Mouse (Mus musculus) megakaryocyte, embryonic 14.5 days (primary cell): ENCODE data around the gene Herc3. TPM values are rescaled to one million over a fixed set of nuclear protein-coding genes. Genes with fewer than 3 reads are reported as not detected.
A peak's percentile ranks its signal among the peaks of the same experiment; 100 is the strongest.

Source experiments
- H3K27me3 ChIP-seq: replicated peaks from 2 replicates; pipeline ENCODE3; 2012; ENCODE audit warnings: inconsistent platforms
- H3K36me3 ChIP-seq: replicated peaks from 2 replicates; pipeline ENCODE3; 2012; ENCODE audit warnings: low read length, inconsistent platforms, mixed read lengths
- H3K4me1 ChIP-seq: 2 replicates; pipeline ENCODE4 v1.6.1; 2012; ENCODE audit warnings: inconsistent platforms
- H3K4me3 ChIP-seq: replicated peaks from 2 replicates; pipeline ENCODE3; 2012; ENCODE audit warnings: moderate library complexity, mild to moderate bottlenecking, inconsistent platforms
- H3K9me3 ChIP-seq: 2 replicates; pipeline ENCODE4 v1.6.1; 2012; ENCODE audit warnings: inconsistent platforms
- FLI1 ChIP-seq: IDR thresholded peaks from 2 replicates; pipeline ENCODE4 v1.6.1; 2012; ENCODE audit warnings: low read length, inconsistent platforms, mixed read lengths
- GATA1 ChIP-seq: IDR thresholded peaks from 3 replicates; pipeline ENCODE4 v1.6.1; 2012; ENCODE audit warnings: mixed read lengths, low read length, inconsistent platforms, borderline replicate concordance
- polyA plus RNA-seq: library from polyadenylated mRNA; stranded (reverse); fragments of >175 nt; gene quantifications from 2 replicates; pipeline ENCODE4 v1.2.3, GENCODE M21; 2012; ENCODE audit warnings: low replicate concordance; ENCODE audit not compliant: insufficient read depth

Herc3 gene
- polyA plus RNA-seq, 1 experiment, result 0.39 TPM

DNA sequence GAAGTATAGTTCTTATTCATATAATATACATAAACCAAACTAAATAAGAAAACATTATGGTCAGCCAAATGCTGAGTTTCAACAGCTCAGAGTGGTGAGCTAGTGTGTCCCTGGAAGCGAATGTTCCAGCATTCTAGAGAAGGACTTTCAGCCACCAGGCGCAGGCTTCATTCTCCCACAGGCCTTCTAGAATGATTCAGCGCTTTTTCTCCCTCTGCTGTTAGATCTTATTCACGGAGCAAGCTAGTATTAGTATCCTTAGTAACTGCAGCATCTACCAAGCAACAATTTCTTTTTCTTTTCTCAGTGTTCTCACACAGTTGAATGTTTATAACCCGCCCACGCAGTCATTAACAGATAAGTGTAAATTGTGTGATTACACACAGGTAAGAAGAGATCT is 51.0 kb downstream of the Herc3 start:
- H3K27me3 ChIP-seq, result no peaks in the 10 kb centered on the region
- peaks cover 30% of the 10 kb centered on the region for H3K4me1 ChIP-seq
- H3K4me3 ChIP-seq, result no peak overlapping the region
- H3K9me3 ChIP-seq, result no peaks in the 10 kb centered on the region
- peaks cover 19% of the 10 kb centered on the region for H3K36me3 ChIP-seq
- TF ChIP-seq GATA1, result no peak
- TF ChIP-seq FLI1, result no peak

DNA sequence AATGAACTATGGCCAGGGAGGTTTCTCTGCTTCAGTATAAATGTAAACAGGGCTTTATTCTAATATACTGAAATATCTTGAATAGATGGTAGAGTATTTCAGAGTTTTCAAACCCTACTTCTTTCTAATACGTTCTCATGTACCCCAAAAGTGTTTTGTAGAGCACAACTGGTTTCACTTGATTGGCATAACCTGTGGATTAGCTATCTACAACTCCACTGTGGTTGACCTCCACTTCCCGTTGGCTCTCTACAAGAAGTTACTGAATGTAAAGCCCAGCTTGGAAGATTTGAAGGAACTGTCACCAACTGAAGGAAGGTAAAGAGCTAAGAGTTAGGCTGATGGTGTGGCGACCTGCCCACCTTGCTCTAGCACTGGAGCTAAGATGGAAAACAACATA is 58.7 kb downstream of the Herc3 start:
- Histone ChIP-seq H3K9me3 (no peaks in the 10 kb centered on the region), H3K4me1 (peaks cover 26% of the 10 kb centered on the region), H3K36me3 (peaks cover 33% of the 10 kb centered on the region), H3K27me3 (no peaks in the 10 kb centered on the region), H3K4me3 (peak overlapping the region; percentile 47)
- TF ChIP-seq FLI1, result no peak
- no peak for TF ChIP-seq GATA1

DNA sequence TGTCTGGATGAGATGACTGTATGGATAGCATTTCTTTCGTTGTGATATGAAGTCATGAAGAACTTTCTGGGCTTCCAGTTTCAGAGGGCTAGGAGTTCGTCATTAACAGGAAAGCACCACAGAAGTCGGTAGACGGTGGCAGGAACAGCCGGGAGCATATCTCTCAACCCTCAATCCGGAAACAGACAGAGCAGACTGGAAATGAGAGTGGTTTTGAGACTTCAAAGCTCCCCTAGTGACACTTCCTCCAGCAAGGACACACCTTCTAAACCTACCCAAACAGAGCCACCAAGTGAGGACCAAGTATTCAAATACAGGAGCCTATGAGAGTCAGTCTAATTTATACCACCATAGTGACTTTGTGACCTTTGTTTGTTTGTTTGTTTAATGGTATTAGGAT is 62.0 kb downstream of the Herc3 start:
- no peaks in the 10 kb centered on the region for H3K9me3 ChIP-seq
- H3K36me3 ChIP-seq, result peaks cover 48% of the 10 kb centered on the region
- H3K4me3 ChIP-seq, result no peak overlapping the region
- no peaks in the 10 kb centered on the region for H3K27me3 ChIP-seq
- TF ChIP-seq GATA1 (no peak), FLI1 (no peak)
- peaks cover 26% of the 10 kb centered on the region for H3K4me1 ChIP-seq

DNA sequence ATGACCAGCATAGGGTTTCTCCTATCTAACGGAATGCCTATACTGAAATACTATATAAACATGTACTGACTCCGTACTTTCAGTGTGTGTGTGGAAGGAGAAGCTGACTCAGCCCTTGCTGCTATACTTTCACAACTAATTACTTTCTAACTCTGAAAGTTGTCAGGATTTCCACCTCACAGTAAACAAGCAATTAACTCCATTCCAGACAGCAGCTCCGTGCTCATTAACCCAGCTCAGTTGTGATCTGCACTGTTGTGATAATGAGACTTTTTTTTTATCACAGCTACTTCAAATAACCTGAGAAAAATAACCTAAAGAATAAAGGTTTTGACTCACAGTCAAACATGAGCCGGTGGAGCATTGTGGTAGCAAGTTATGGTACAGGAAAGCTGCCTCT is 63.7 kb downstream of the Herc3 start:
- no peaks in the 10 kb centered on the region for H3K9me3 ChIP-seq
- no peak for TF ChIP-seq FLI1
- TF ChIP-seq GATA1, result no peak
- H3K4me1 ChIP-seq, result peaks cover 25% of the 10 kb centered on the region
- no peak overlapping the region for H3K4me3 ChIP-seq
- H3K36me3 ChIP-seq, result peaks cover 44% of the 10 kb centered on the region
- no peaks in the 10 kb centered on the region for H3K27me3 ChIP-seq

- H3K4me1 ChIP-seq, result peaks cover 15% of the 10 kb centered on the region
- H3K27me3 ChIP-seq, result no peaks in the 10 kb centered on the region
- H3K4me3 ChIP-seq, result no peak overlapping the region
- H3K36me3 ChIP-seq, result peaks cover 34% of the 10 kb centered on the region
- TF ChIP-seq FLI1 (no peak), GATA1 (no peak)
- no peaks in the 10 kb centered on the region for H3K9me3 ChIP-seq
Measured at GRCm38 (mm10) chr6:58896648-58897047, 65.4 kb downstream of the Herc3 start.

- no peaks in the 10 kb centered on the region for H3K9me3 ChIP-seq
- TF ChIP-seq GATA1, result no peak
- TF ChIP-seq FLI1, result no peak
- H3K27me3 ChIP-seq, result no peaks in the 10 kb centered on the region
- H3K4me3 ChIP-seq, result no peak overlapping the region
- H3K4me1 ChIP-seq, result peaks cover 8% of the 10 kb centered on the region
- peaks cover 25% of the 10 kb centered on the region for H3K36me3 ChIP-seq
Measured at GRCm38 (mm10) chr6:58899076-58899475, 67.8 kb downstream of the Herc3 start.

- Histone ChIP-seq H3K36me3 (peaks cover 13% of the 10 kb centered on the region), H3K4me3 (no peak overlapping the region), H3K4me1 (peaks cover 8% of the 10 kb centered on the region), H3K27me3 (no peaks in the 10 kb centered on the region), H3K9me3 (no peaks in the 10 kb centered on the region)
- TF ChIP-seq FLI1 (no peak), GATA1 (no peak)
Measured at GRCm38 (mm10) chr6:58900536-58900935, 69.3 kb downstream of the Herc3 start.

GRCm38 (mm10) chr6:58903171-58903570 is 71.9 kb downstream of the Herc3 start:
- TF ChIP-seq FLI1 (no peak), GATA1 (no peak)
- peaks cover 8% of the 10 kb centered on the region for H3K27me3 ChIP-seq
- H3K36me3 ChIP-seq, result peaks cover 6% of the 10 kb centered on the region
- H3K4me1 ChIP-seq, result peaks cover 11% of the 10 kb centered on the region
- no peak overlapping the region for H3K4me3 ChIP-seq
- H3K9me3 ChIP-seq, result peaks cover 13% of the 10 kb centered on the region

DNA sequence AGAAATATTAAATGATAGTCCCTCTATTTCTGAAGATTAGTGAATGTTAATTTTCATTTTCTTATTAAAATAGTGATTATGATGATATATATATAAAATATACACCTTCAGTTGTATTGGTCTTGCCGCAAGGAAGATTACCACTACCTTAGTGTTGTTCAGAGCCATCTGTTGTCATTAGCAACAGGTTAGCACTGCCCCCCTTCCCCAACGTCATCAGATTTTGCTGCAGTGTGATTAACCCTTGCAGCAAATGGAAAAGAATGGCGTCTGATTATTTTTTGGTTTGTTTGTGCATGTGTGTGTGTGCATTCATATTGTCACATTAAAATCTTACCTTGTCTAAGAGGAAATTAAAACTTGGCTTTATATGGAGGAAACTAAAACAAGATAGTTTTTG is 73.3 kb downstream of the Herc3 start:
- Histone ChIP-seq H3K4me3 (no peak overlapping the region), H3K27me3 (peaks cover 8% of the 10 kb centered on the region), H3K36me3 (peaks cover 6% of the 10 kb centered on the region), H3K4me1 (peaks cover 6% of the 10 kb centered on the region; the same call in 1 of the 2 replicates), H3K9me3 (peaks cover 13% of the 10 kb centered on the region)
- TF ChIP-seq FLI1, result no peak
- TF ChIP-seq GATA1, result no peak

- H3K4me3 ChIP-seq, result peak within 1 kb of the TSS; percentile 77
- H3K36me3 ChIP-seq, result peaks cover 6% of the 10 kb centered on the region
- TF ChIP-seq GATA1, result no peak
- no peak for TF ChIP-seq FLI1
- H3K4me1 ChIP-seq, result peaks cover 6% of the 10 kb centered on the region; the same call in 1 of the 2 replicates
- H3K27me3 ChIP-seq, result peaks cover 8% of the 10 kb centered on the region
- H3K9me3 ChIP-seq, result peaks cover 13% of the 10 kb centered on the region
Measured at GRCm38 (mm10) chr6:58906852-58907261, 75.6 kb downstream of the Herc3 start, which contains the start of gene Nap1l5. Nap1l5 (minus strand) TSS chr6:58907076.

GRCm38 (mm10) chr6:58907336-58907735 is 76.1 kb downstream of the Herc3 start:
- Histone ChIP-seq H3K4me1 (peaks cover 6% of the 10 kb centered on the region; the same call in 1 of the 2 replicates), H3K36me3 (peaks cover 6% of the 10 kb centered on the region), H3K4me3 (no peak overlapping the region), H3K27me3 (peaks cover 8% of the 10 kb centered on the region), H3K9me3 (peaks cover 13% of the 10 kb centered on the region)
- TF ChIP-seq GATA1, result no peak
- no peak for TF ChIP-seq FLI1
